Mouse (Mus musculus): ENCODE data around the gene Ccdc88c. TPM values are rescaled to one million over a fixed set of nuclear protein-coding genes. Genes with fewer than 3 reads are reported as not detected.

Gene Ccdc88c
- total RNA-seq, 2 experiments from 2014 or later: 35.9 to 40.3 TPM

DNA sequence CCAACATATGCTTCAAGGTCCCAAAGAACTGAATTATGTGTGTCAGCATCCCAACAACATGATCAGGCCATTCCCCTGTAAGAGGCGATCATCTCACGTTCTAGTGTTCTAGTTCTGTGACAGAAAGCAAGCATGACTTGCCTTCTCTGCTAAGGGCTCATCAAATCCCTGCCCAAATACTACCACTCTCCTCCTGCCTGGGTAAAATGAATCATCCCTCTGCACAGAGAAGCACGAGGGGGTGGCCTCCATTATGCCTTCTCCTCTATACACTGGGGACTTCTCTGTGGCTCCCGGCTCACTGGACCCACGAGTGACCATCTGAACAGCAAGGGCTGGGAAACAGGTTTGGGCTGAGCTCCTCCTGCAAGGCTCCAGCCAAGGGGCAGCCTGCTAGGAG lies 49.2 kb downstream of the Ccdc88c start:
- intact Hi-C loops (cut with DNase I): no loop called here
- no peak for DNase-seq

DNA sequence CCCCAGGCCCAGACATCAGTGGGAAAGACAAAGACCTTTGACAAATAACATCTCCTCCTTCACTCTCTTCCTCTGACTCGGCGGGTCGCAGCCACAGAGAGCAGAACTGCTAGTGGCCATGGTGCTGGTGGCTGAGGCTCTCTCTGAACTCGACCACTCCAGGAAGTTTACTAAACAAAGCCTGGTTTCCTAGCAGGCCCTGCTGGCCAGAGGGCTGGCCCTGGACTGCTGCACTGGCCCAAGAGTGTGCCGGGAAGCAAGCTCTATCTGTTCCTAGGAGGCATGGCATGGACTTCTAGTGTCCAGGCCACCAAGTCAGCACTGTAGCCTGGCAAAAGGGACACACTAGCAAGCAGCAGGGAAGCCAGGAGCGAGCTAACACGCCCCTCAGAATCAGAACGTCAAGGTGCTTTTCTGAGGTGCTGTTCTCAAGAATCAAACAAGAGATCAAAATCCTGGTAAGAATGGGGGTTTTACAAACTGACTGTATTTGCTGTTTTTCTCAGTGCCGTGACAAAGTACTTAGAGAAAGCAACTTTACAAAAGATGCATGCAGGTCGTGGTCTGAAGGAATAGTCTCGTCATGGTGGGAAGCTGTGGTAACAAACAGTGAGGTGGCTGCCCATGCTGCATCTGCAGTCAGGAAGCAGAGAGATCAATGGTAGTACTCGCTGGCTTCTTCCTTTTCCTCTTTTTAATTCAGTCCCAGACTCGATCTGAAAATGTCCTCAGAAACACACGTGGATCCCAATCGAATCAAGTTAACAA lies 50.7 kb downstream of the Ccdc88c start:
- intact Hi-C loops (cut with DNase I): no loop called here

DNA sequence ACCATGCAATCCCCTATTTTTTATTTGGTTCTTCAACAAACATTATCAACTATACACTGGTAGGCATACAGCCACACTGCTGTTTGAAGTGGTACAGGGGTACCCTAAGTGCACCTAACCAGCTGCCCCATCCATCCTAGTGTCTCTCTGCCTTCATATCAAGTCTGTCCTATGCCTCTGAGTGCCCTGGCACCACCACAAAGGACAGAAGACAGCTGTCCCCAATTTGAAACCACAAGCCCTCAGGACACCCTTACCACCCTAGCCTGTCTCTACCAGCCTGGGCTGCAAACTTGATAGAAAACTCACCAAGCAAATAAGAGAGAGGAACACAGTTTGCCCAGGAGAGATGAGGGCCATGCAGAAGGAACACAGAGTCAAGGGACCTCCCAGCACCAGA lies 51.3 kb downstream of the Ccdc88c start:
- intact Hi-C loops (cut with DNase I): no loop called here
- no peak for DNase-seq

More for the DNA sequence above, 50.7 kb downstream of the Ccdc88c start:
- DNase-seq: no peak

DNA sequence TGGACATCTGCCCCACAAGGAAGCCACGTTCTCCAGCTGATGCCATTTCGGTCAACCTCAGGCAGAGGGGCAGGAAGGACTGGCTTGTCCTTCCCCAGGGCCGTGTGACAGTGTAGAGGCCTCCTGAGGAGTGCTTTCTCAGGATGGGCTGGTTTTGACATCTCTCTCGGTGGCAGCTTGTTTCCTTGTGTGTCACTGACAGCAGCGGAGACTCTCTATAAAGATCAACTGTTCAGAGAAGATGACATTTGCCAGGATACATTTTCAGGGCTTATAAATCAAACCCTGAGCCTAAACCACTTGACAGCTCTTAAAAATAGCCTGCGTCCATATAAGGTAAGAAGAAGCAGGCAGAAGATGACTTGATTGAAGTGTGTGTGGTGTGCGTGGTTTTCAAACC lies 59.0 kb downstream of the Ccdc88c start:
- intact Hi-C loops (cut with DNase I): no loop called here
- no peak for DNase-seq

DNA sequence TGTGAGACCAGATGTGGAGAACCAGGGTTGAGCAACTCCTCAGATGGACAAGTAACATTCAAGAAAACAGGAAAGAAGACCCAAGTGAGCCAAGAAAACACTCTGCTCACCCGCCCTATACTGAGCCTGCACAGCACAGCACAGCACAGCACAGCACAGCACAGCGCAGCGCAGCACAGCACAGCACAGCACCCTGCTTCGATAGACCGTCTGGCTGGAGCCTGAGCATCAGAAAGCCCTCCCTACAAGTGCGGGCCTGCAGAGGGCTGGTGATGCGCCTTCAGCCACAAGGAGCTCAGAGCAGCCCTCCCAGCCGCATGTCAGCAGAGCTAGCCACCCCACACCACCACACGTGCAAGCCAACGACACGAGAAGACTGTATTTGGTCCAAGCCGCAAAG lies 61.5 kb downstream of the Ccdc88c start:
- DNase-seq: no peak
- intact Hi-C loops (cut with DNase I): no loop called here

DNA sequence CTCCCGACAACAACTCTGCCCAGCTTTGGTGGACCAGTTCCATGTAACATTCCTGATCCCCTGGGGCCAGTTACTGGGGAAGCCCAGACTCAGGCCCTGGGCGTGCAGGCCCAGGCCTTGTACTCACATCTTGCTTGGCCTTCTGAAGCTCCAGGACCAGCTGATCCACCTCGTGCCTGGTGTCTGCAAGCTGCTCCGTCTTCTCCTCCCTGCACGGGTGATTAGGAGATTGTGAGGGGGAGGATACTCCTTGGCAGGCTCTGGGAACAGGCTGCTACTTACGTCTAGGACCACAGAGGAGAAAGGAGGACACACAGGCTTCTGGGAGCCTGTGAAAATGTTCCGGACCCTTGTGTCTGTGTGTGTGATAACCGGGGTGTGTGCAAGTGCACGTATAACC lies 62.6 kb downstream of the Ccdc88c start:
- no peak for DNase-seq
- intact Hi-C loops (cut with DNase I): no loop called here

DNA sequence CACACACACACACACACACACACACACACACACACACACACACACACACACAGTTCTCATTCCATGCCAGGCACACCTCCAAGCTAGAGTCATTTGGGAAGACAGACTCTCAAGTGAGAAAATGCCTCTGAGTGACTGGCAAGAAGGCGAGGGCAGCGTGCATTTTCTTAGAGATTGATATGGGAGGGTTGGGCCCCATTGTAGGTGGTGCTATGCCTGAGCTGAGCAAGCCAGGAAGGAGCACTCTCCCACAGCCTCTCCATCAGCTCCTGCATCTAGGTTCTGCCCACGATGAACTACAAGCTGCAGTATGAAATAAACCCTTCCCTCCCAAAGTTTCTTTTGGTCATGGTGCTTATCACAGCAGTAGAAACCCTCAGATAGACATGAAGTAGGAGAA lies 63.6 kb downstream of the Ccdc88c start:
- intact Hi-C loops (cut with DNase I): no loop called here
- no peak for DNase-seq

DNA sequence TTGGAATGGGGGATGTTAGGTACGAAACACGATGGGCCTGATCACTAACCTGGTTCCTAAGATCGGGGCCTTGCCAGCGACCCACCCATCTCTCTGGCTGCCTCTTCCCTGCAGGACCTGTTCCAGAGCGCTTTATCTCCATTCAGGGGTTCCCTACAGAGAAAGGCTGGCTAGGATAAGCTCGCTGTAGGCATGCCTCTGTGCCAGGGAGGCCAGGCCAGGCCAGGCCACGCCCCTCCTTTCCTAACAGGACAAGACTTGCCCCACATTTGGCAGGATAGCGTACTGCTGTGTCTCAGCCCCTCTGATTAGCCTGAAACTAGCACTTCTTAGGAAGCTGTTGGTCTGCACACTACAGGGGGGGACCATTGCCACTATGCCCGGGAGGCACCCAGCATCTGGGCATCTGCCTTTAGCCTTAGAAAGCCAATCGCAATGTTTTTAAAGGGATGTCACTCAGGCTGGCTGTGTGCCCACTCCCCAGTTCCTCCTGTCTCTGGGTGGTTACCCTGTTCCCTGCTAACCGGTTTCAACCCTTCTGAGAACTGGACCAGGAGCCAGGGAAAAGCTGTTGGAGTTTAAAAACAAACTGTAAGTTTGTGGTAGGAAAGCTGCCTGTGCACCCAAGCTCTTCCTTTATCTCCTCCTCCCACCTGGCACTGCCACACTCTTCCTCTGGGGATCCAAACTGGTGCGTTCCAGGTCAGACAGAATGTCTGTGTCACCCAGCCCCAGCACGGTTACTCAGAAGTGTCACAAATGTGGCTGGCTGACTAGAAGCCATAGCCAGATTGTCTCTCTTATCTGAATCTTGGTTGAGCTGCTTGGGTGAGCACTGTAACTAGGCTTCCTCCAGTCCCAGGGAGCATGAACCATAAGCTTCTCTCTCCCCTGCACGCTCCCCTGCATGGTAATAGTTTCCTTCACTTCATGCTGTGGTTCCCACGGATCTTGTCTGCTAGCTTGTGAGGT lies 69.9 kb downstream of the Ccdc88c start:
- peak; percentile 74 for DNase-seq

DNA sequence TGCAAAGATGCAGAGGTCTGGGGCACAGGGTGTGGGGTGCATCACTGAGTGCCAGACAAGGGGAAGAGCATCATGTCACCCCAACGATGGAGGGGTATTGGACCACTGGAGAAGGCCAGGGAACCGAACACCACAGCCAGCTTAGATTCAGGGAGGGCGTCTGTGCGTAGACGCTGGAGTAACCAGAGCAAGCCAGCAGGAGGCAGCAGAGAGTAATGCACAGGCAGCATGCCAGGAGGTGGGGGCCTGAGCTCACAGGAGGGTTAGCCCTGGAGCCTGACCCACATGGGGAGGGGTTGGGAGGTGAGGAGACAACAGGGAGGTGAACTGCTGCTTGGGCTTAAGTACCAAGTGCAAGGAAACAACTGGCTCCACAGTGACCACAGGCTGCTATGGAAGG lies 70.8 kb downstream of the Ccdc88c start:
- intact Hi-C loops (cut with DNase I): loop anchor here (1.0 to 2.0 kb wide), 2 partner anchors 63 to 71 kb away; partner anchors contain the start of gene Ccdc88c

More for the DNA sequence above, 69.9 kb downstream of the Ccdc88c start:
- intact Hi-C loops (cut with DNase I): loop anchor here (1.0 to 2.0 kb wide), 2 partner anchors 62 to 70 kb away; partner anchors contain the start of gene Ccdc88c

DNA sequence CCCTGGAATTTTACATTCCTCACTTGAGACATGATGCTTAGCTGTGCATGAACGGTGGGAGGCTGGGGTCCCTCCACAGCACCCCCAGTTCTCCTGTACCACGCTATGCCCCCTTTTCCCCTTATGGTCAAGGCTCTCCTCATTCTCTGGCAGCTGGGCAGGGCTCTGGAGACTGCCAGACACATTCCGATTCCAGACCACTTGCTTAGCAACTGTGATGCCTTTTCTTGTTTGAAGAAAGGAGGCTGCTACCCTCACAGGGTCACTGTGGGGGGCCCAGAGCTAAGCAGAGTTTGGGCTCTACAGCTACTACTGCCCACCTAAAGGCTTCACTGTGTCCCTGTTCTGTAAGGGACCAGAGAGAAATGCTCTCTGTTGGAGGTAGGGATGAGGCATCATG lies 71.6 kb downstream of the Ccdc88c start:
- peak; percentile 45 for DNase-seq
- intact Hi-C loops (cut with DNase I): no loop called here

More for the DNA sequence above, 70.8 kb downstream of the Ccdc88c start:
- peak; percentile 75 for DNase-seq

DNA sequence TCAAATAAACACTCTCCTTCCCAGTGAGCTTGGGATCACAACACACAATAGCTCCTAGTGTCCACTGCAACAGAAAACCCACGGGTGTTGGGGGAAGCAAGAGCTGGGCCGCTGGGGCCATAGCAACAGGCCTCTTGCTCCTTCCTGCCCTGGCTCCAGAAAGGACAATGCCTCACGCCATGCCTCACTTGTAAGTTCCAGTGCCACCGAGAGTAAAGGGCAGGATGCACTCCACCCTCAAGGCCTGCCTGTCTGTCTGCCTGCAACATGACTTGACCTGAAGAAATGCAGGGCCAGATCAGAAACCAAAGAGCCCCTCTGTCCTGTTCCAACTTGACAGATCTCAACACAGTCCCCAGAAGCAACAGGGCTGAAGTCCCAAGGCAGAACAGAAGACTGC lies 72.0 kb downstream of the Ccdc88c start:
- intact Hi-C loops (cut with DNase I): no loop called here
- DNase-seq: no peak

DNA sequence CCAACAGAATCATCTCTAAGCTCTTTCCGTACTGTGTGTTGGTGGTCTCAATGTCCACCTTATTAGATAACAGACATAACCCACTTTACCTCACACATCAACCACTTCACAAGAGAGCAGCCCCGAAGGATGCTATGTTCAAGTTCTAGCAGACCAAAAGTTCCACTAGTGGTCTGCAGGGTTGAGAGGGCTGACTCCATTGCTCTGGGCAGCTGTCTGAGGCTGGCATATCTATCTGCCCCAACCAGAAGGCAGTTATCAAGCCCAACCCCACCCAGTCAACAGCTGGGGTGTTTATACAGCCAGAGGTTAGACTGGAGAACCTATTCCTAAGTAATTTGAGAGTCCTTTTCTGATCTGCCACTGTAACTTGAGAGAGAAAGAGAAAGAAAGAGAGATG lies 72.8 kb downstream of the Ccdc88c start:
- intact Hi-C loops (cut with DNase I): no loop called here
- DNase-seq: no peak

DNA sequence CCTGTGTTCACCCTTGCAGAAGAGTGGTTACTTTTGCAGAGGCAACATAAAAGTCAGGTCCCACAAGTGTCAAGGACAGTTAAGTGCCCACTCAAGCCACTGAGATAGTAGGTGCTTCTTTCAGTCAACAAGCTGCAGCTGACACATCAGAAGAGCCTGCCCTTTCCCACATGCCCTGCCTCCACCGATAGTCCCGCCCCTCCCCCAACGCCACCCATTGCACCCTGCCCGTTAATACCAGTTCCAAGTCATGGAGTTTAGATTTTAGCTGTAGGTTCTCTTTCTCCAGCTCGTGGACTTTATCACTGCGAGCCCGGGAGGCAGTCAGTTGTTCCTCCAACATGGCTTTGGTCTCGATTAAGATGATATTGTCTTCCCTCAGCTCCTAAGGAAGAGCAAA lies 74.9 kb downstream of the Ccdc88c start:
- intact Hi-C loops (cut with DNase I): no loop called here
- DNase-seq: no peak

DNA sequence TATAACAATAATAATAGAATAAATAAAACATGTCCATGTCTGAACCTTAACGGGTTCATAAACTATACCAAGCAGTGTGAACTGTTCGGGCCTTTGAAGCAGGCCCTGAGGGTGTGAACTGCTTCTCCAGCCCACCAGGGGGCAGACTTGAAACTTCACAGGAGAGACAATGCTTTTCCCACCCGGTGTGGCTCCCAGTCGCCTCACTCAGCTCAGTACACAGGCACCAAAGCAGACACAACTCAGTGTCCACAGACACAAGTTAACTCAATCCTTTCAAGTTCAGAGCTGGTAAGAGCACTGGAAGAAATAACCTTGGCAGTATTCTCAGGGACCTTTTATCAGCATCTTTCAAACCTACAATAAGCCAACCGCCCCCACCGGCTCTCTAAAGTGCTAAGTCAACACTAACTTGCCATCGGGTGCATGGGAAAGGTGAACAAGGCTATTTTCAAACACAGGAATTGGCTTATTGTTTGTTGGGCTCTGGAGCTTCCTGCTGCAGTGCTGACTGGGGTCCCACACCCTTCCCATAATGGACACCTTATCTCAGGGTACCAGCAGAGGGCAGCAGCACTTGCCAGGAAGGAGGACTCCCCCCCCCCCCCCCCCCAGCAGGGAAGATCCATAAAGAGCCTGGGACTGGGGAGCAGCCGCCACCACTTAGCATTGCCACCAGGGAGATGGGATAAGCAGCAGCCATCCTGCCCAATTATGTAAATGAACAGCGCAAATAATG lies 76.5 kb downstream of the Ccdc88c start:
- intact Hi-C loops (cut with DNase I): no loop called here
- DNase-seq: peak; percentile 79

DNA sequence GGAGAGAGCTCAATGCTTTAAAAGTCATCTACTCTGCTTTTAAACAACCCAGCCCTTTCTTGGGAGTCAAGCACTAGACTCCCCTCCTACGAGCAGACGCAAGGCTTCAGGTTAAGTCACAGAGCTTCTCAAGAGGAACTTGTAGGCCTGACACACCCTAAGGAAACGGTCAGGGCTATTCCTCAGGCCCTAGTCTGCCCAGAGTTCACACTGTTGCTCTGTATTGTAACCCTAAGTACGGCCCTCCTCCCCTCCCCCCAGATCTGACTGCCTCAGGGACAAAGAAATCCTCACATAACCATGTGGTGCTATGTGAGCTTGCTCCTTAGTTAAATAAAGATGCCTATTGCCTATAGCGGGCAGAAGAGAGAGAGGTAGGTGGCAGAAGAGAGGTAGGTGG lies 79.7 kb downstream of the Ccdc88c start:
- DNase-seq: no peak
- intact Hi-C loops (cut with DNase I): no loop called here

DNA sequence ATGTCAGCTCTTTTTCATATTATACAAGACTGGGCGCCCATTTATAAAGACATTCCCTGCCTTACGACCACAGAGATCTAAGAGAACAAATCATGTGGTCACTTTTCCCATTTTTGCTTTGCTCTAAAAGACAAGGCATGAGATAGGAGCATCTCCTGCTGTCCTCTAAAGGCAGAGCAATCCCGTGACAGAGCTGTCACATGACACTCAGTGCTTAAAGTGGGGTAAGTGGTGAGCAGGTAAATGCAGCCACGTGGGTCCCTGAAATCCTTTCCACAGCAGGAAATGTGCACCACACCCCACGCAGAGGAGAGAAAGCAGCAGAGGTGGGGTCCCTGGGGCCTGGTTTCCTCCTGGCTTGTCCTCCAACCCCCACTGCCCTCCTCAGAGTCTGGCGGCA lies 80.8 kb downstream of the Ccdc88c start:
- intact Hi-C loops (cut with DNase I): no loop called here
- no peak for DNase-seq

DNA sequence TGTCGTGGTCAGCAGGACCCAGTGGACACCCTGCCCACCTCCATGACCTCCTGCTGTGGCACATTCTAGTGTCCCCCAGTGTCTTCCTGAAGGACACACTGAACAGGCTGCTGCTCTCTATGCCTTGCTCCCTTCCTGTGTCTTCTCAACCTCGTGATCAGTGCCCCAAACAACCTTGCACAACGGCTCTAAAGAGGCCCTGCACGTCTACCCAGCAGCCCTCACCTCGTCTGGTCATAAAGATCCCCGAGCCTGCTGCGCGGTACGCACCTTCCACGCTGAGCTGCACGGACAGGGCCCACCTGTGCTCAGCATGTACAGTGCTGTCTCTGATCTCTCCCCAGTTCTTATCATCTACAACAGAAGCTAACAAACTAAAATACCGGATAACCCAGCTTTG lies 82.9 kb downstream of the Ccdc88c start:
- no peak for DNase-seq
- intact Hi-C loops (cut with DNase I): no loop called here

DNA sequence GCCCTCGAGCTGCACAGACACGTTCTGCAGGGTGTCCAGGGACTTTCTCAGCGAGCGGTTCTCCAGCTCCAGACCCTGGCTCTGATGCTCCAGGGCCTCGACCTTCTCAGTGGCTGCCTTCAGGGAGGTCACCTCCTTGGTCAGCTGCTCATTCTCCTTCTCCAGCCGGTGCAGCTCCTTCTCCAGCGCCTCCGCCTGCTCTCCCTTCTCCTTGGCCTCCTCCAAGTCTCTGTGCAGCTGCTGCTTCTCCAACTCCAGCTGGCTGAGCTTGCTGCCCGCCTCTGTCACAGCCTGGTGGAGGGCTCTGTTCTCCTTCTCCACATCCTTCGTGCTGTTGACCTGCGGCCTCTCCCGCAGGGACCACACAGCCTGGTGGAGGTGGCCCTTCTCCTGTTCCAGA lies 83.4 kb downstream of the Ccdc88c start:
- intact Hi-C loops (cut with DNase I): no loop called here

DNA sequence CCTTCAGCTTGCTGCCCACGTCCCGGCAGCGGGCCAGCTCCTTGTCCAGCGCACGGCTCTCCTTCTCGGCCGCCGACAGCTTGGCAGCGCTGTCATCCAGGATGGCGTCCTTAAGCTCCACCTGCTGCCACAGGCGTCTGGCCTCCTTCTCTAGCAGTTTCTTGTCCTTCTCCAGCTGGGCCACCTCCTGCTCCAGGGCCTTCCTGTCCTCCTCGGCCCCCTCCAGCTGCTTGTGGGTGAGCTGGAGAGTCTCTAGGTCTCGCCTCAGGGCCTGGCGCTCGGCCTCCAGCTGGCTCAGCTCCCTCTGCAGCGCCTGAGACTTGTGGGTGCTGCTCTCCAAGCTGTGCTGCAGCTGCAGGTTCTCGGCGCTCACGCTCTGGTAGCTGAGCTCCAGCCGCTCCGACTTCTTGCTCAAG lies 83.9 kb downstream of the Ccdc88c start:
- intact Hi-C loops (cut with DNase I): no loop called here
- DNase-seq: peak; percentile 48

More for the DNA sequence above, 83.4 kb downstream of the Ccdc88c start:
- no peak for DNase-seq

DNA sequence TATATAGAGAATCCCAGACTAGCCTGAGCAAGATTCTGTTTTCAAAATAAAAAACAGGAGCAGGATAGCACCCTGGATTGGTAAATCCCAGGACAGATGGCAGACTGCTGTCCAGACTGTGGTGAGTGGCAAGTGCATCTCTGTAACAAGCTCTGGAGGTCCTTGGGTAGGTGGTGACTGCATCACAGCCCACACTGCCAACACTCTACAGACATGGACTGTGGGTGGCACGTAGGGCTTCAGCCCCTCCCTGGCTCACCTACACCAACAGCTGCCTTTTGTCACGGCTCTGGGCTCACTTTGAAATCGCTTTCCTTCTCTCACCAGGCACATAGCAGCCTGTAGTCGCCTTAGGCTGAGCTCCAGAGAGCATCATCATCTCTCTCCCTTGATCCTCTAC lies 85.7 kb downstream of the Ccdc88c start:
- no peak for DNase-seq
- intact Hi-C loops (cut with DNase I): no loop called here

DNA sequence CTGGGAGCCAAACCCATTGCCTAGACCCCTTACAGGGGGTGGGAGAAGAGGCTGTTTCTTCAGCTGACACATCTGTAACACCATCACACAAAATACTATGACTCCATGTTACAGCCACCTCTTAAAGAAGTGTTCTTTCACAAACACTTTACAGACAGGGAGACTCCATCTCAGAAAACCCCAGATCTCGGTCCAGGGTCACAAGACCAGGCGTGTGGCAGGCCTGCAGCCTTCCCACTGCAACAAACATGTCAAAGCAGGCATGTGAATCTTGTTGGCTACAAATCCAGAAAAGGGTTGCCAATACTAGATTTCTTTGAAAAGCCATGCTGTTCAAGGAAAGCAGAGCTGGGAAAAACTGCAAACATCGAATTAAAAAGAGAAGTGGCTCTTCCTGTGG lies 87.5 kb downstream of the Ccdc88c start:
- no peak for DNase-seq
- intact Hi-C loops (cut with DNase I): no loop called here
